Mouse (Mus musculus) CH12.LX (cell line): ENCODE results near the gene Anapc15-ps.

Experiments used
- CHD1 ChIP-seq: IDR thresholded peaks from 2 replicates; pipeline ENCODE4 v1.6.1; 2012; ENCODE audit warnings: low read depth, low read length, improper control_type of control experiment, inconsistent platforms
- CHD2 ChIP-seq: IDR thresholded peaks from 2 replicates; pipeline ENCODE4 v1.6.1; 2011; ENCODE audit warnings: low read length, improper control_type of control experiment
- CTCF ChIP-seq, 2 experiments: IDR thresholded peaks in 1 of 2; conservative IDR thresholded peaks in 1 of 2; 2 replicates each; pipeline ENCODE4 v1.5.1; 2011 to 2012; ENCODE audit warnings: low read depth in 2 of 2, low read length in 2 of 2, improper control_type of control experiment in 1 of 2, inconsistent platforms in 1 of 2, mild to moderate bottlenecking in 1 of 2, moderate library complexity in 1 of 2
- HCFC1 ChIP-seq: IDR thresholded peaks from 2 replicates; pipeline ENCODE4 v1.6.1; 2012; ENCODE audit warnings: low read depth, mild to moderate bottlenecking, inconsistent platforms, low read length, improper control_type of control experiment
- MAFK ChIP-seq: IDR thresholded peaks from 2 replicates; pipeline ENCODE4 v1.6.1; 2011; ENCODE audit warnings: low read length, improper control_type of control experiment; ENCODE audit not compliant: insufficient replicate concordance
- MAZ ChIP-seq: IDR thresholded peaks from 2 replicates; pipeline ENCODE4 v1.6.1; 2012; ENCODE audit warnings: low read depth, mild to moderate bottlenecking, inconsistent platforms, low read length, improper control_type of control experiment, moderate library complexity
- MEF2A ChIP-seq: IDR thresholded peaks from 2 replicates; pipeline ENCODE4 v1.6.1; 2014; ENCODE audit warnings: low read depth, mild to moderate bottlenecking, inconsistent platforms, low read length, improper control_type of control experiment, borderline replicate concordance
- NELFE ChIP-seq: IDR thresholded peaks from 2 replicates; pipeline ENCODE4 v1.6.1; 2011; ENCODE audit warnings: low read depth, low read length, improper control_type of control experiment
- POLR2A ChIP-seq: IDR thresholded peaks from 2 replicates; pipeline ENCODE4 v1.6.1; 2011; ENCODE audit warnings: low read depth, mild to moderate bottlenecking, improper control_type of control experiment, low read length
- RCOR1 ChIP-seq: conservative IDR thresholded peaks from 2 replicates; pipeline ENCODE4 v1.6.1; 2012; ENCODE audit warnings: low read depth, mild to moderate bottlenecking, inconsistent platforms, low read length, improper control_type of control experiment
- SMC3 ChIP-seq: IDR thresholded peaks from 2 replicates; pipeline ENCODE4 v1.6.1; 2011; ENCODE audit warnings: low read depth, low read length, improper control_type of control experiment
- USF2 ChIP-seq: conservative IDR thresholded peaks from 2 replicates; pipeline ENCODE4 v1.6.1; 2011; ENCODE audit warnings: low read depth, low read length, improper control_type of control experiment
- ZC3H11A ChIP-seq: IDR thresholded peaks from 2 replicates; pipeline ENCODE4 v1.6.1; 2012; ENCODE audit warnings: low read depth, mild to moderate bottlenecking, inconsistent platforms, low read length, improper control_type of control experiment
- ZKSCAN1 ChIP-seq: IDR thresholded peaks from 2 replicates; pipeline ENCODE4 v1.6.1; 2012; ENCODE audit warnings: low read depth, inconsistent platforms, low read length, improper control_type of control experiment, borderline replicate concordance

GRCm38 (mm10) chr10:95704847-95705246 lies 31.6 kb upstream of the Anapc15-ps start:
- TF ChIP-seq HCFC1 (no peak), CHD2 (no peak), USF2 (no peak), CTCF (conservative IDR thresholded peaks at IDR 0.05 in 1 of 2, IDR thresholded peaks at IDR 0.05 in 1 of 2; ENCODE audit: low read depth in 2 of 2, low read length in 2 of 2) (no peak), MEF2A (no peak), POLR2A (no peak), ZKSCAN1 (no peak), CHD1 (no peak), MAZ (no peak), NELFE (no peak), RCOR1 (no peak), ZC3H11A (no peak), SMC3 (no peak), MAFK (no peak)
